Mouse (Mus musculus) kidney, embryonic 16.5 days (tissue): ENCODE results near the gene Cage1. TPM values are rescaled to one million over a fixed set of nuclear protein-coding genes. Genes with fewer than 3 reads are reported as not detected.
A peak's percentile ranks its signal among the peaks of the same experiment; 100 is the strongest.

ENCODE experiments used
- ATAC-seq: fragments of 200-750 bp; cut with Nextera tagmentation; 2 replicates; pipeline ENCODE4 v1.8.0; 2017; ENCODE audit warnings: moderate TSS enrichment; ENCODE audit not compliant: low FRiP score, low TSS enrichment
- H3K27ac ChIP-seq: fragments of 300-500 bp; sonication (generic); 2 replicates; pipeline ENCODE4 v1.5.1; 2014; ENCODE audit warnings: low read length
- H3K27me3 ChIP-seq: fragments of 300-500 bp; sonication (generic); 2 replicates; pipeline ENCODE4 v1.6.1; 2014; ENCODE audit warnings: low read length, control low read depth, mixed read lengths; ENCODE audit not compliant: insufficient read depth
- H3K36me3 ChIP-seq: fragments of 300-500 bp; sonication (generic); 2 replicates; pipeline ENCODE4 v1.6.1; 2014; ENCODE audit warnings: low read length, control low read depth, mixed read lengths; ENCODE audit not compliant: insufficient read depth
- H3K4me1 ChIP-seq: fragments of 300-500 bp; sonication (generic); 2 replicates; pipeline ENCODE4 v1.6.1; 2014; ENCODE audit warnings: low read length, control low read depth, mixed read lengths; ENCODE audit not compliant: insufficient read depth
- H3K4me2 ChIP-seq: fragments of 300-500 bp; sonication (generic); replicated peaks from 2 replicates; pipeline ENCODE4 v1.6.1; 2014; ENCODE audit warnings: low read depth, low read length
- H3K4me3 ChIP-seq: fragments of 300-500 bp; sonication (generic); 2 replicates; pipeline ENCODE4 v1.5.1; 2014; ENCODE audit warnings: mild to moderate bottlenecking, low read length
- H3K9ac ChIP-seq: fragments of 300-500 bp; sonication (generic); replicated peaks from 2 replicates; pipeline ENCODE4 v1.6.1; 2014; ENCODE audit warnings: low read length
- H3K9me3 ChIP-seq: fragments of 300-500 bp; sonication (generic); 2 replicates; pipeline ENCODE4 v1.6.1; 2016; ENCODE audit warnings: low read length, control low read depth
- WGBS: fragments of 180-500 bp; shearing (Covaris S2); extraction: QIAGEN DNeasy Blood & Tissue Kit; methylation state at CpG from one replicate; pipeline ENCODE4 v1.1.7; 2014; 5-methylcytosine and 5-hydroxymethylcytosine counted together
- polyA plus RNA-seq: library from polyadenylated mRNA; unstranded; fragments of >200 nt; fragmentation: Nextera tagmentation; extraction: Ambion mirVana; gene quantifications from 2 replicates; pipeline ENCODE4 v1.2.1, GENCODE M21; 2015

Cage1 gene
- polyA plus RNA-seq, 1 experiment from 2014 or later = 1.4 TPM

- Histone ChIP-seq H3K27me3 (no peaks in the 10 kb centered on the region), H3K4me3 (peak overlapping the region; percentile 96), H3K4me2 (peak overlapping the region; percentile 87), H3K9ac (peak overlapping the region; percentile 97), H3K27ac (peak overlapping the region; percentile 92), H3K36me3 (peaks cover 27% of the 10 kb centered on the region), H3K9me3 (no peaks in the 10 kb centered on the region), H3K4me1 (peaks cover 14% of the 10 kb centered on the region)
- no peak; the same call in 1 of the 2 replicates for ATAC-seq
- 0% methylated on average over 17 of the region's 17 CpGs for WGBS
These were observed 43.5 kb downstream of the Cage1 start for GRCm38 (mm10) chr13:37993376-37993703.

- no peak for ATAC-seq
- Histone ChIP-seq H3K27ac (peak overlapping the region; percentile 92), H3K4me3 (peak overlapping the region; percentile 96), H3K9me3 (no peaks in the 10 kb centered on the region), H3K4me1 (peaks cover 14% of the 10 kb centered on the region), H3K27me3 (no peaks in the 10 kb centered on the region), H3K9ac (peak overlapping the region; percentile 97), H3K4me2 (peak overlapping the region; percentile 87), H3K36me3 (peaks cover 31% of the 10 kb centered on the region)
- WGBS = 7% methylated on average over 10 of the region's 10 CpGs
These were observed 44.1 kb downstream of the Cage1 start for GRCm38 (mm10) chr13:37992638-37993371.

- 87% methylated on average over 8 of the region's 8 CpGs for WGBS
- no peak overlapping the region for H3K4me2 ChIP-seq
- H3K36me3 ChIP-seq = peaks cover 57% of the 10 kb centered on the region
- H3K4me1 ChIP-seq = peaks cover 13% of the 10 kb centered on the region
- no peaks in the 10 kb centered on the region for H3K27me3 ChIP-seq
- H3K27ac ChIP-seq = no peak overlapping the region
- no peak overlapping the region for H3K9ac ChIP-seq
- ATAC-seq = no peak
- H3K9me3 ChIP-seq = no peaks in the 10 kb centered on the region
- no peak overlapping the region for H3K4me3 ChIP-seq
These were observed 47.2 kb downstream of the Cage1 start for GRCm38 (mm10) chr13:37989701-37990100.

GRCm38 (mm10) chr13:37986166-37986565 lies 50.7 kb downstream of the Cage1 start:
- H3K27ac ChIP-seq = no peak overlapping the region
- no peak for ATAC-seq
- H3K4me1 ChIP-seq = no peaks in the 10 kb centered on the region

GRCm38 (mm10) chr13:37981063-37981462 lies 55.8 kb downstream of the Cage1 start:
- no peak overlapping the region for H3K9ac ChIP-seq
- H3K4me1 ChIP-seq = no peaks in the 10 kb centered on the region
- no peak overlapping the region for H3K4me3 ChIP-seq
- no peaks in the 10 kb centered on the region for H3K9me3 ChIP-seq
- peaks cover 72% of the 10 kb centered on the region for H3K36me3 ChIP-seq
- H3K27ac ChIP-seq = no peak overlapping the region
- no peak for ATAC-seq
- WGBS = 91% methylated on average over 5 of the region's 5 CpGs
- no peak overlapping the region for H3K4me2 ChIP-seq
- no peaks in the 10 kb centered on the region for H3K27me3 ChIP-seq

More at GRCm38 (mm10) chr13:37986166-37986565, 50.7 kb downstream of the Cage1 start:
- no peaks in the 10 kb centered on the region for H3K27me3 ChIP-seq
- H3K4me3 ChIP-seq = no peak overlapping the region
- peaks cover 80% of the 10 kb centered on the region for H3K36me3 ChIP-seq
- no peaks in the 10 kb centered on the region for H3K9me3 ChIP-seq
- WGBS = 91% methylated on average over 10 of the region's 10 CpGs
- no peak overlapping the region for H3K4me2 ChIP-seq
- no peak overlapping the region for H3K9ac ChIP-seq

- Histone ChIP-seq H3K9ac (no peak overlapping the region), H3K4me3 (no peak overlapping the region), H3K27ac (no peak overlapping the region), H3K4me2 (no peak overlapping the region), H3K4me1 (no peaks in the 10 kb centered on the region), H3K36me3 (peaks cover 72% of the 10 kb centered on the region), H3K27me3 (no peaks in the 10 kb centered on the region), H3K9me3 (no peaks in the 10 kb centered on the region)
- 94% methylated on average over 10 of the region's 10 CpGs for WGBS
- ATAC-seq = no peak
These were observed 56.5 kb downstream of the Cage1 start for GRCm38 (mm10) chr13:37980346-37980745.

GRCm38 (mm10) chr13:37979506-37979905 lies 57.4 kb downstream of the Cage1 start:
- Histone ChIP-seq H3K9me3 (no peaks in the 10 kb centered on the region), H3K36me3 (peaks cover 68% of the 10 kb centered on the region), H3K4me3 (no peak overlapping the region), H3K9ac (no peak overlapping the region), H3K4me1 (no peaks in the 10 kb centered on the region), H3K27me3 (no peaks in the 10 kb centered on the region), H3K27ac (no peak overlapping the region), H3K4me2 (no peak overlapping the region)
- 96% methylated on average over 12 of the region's 12 CpGs for WGBS
- ATAC-seq = no peak

GRCm38 (mm10) chr13:37974731-37975130 lies 62.1 kb downstream of the Cage1 start:
- no peaks in the 10 kb centered on the region for H3K27me3 ChIP-seq
- no peaks in the 10 kb centered on the region for H3K4me1 ChIP-seq
- no peak overlapping the region for H3K4me2 ChIP-seq
- 84% methylated on average over 5 of the region's 5 CpGs for WGBS
- H3K36me3 ChIP-seq = peaks cover 30% of the 10 kb centered on the region
- H3K27ac ChIP-seq = no peak overlapping the region
- H3K9ac ChIP-seq = no peak overlapping the region
- ATAC-seq = no peak
- H3K9me3 ChIP-seq = no peaks in the 10 kb centered on the region
- no peak overlapping the region for H3K4me3 ChIP-seq

- Histone ChIP-seq H3K9me3 (no peaks in the 10 kb centered on the region), H3K4me3 (no peak overlapping the region), H3K27me3 (no peaks in the 10 kb centered on the region), H3K36me3 (peaks cover 23% of the 10 kb centered on the region), H3K4me2 (no peak overlapping the region), H3K27ac (no peak overlapping the region), H3K4me1 (no peaks in the 10 kb centered on the region; the same call in 1 of the 2 replicates), H3K9ac (no peak overlapping the region)
- WGBS = 86% methylated on average over 6 of the region's 6 CpGs
- no peak for ATAC-seq
These were observed 62.8 kb downstream of the Cage1 start for GRCm38 (mm10) chr13:37974036-37974435.

- ATAC-seq = no peak
- no peak overlapping the region for H3K9ac ChIP-seq
- H3K4me1 ChIP-seq = peaks cover 21% of the 10 kb centered on the region
- H3K4me3 ChIP-seq = no peak overlapping the region
- H3K9me3 ChIP-seq = no peaks in the 10 kb centered on the region
- H3K36me3 ChIP-seq = peaks cover 6% of the 10 kb centered on the region; the same call in 1 of the 2 replicates
- H3K4me2 ChIP-seq = no peak overlapping the region
- no peak overlapping the region for H3K27ac ChIP-seq
- 54% methylated on average over 11 of the region's 11 CpGs for WGBS
- no peaks in the 10 kb centered on the region for H3K27me3 ChIP-seq
These were observed 65.9 kb downstream of the Cage1 start for GRCm38 (mm10) chr13:37970887-37971530.
